Mouse (Mus musculus): Measurements from ENCODE around the gene Olfr1179.
A peak's percentile ranks its signal among the peaks of the same experiment; 100 is the strongest.
"Not testable (repeated sequence)": the region's sequence is repeated elsewhere in the genome, so short reads cannot be mapped to it uniquely, and the experiment has no call there.

Olfr1179 gene

GRCm38 (mm10) chr2:88406353-88406752 is at the start of gene Olfr1179:
Olfr1179 (minus strand) TSS chr2:88406453.
- ATAC-seq (ENCODE audit: low TSS enrichment) = no peak

GRCm38 (mm10) chr2:88454567-88454966 is 48.3 kb upstream of the Olfr1179 start, which contains the start of gene Olfr1183:
Olfr1183 (plus strand) TSS chr2:88454867.
- ATAC-seq (ENCODE audit: low TSS enrichment) = not testable (repeated sequence)

- ATAC-seq (ENCODE audit: low TSS enrichment) = no peak
These were observed 42.8 kb upstream of the Olfr1179 start, which contains the start of gene Gm13757 for GRCm38 (mm10) chr2:88449031-88449430. Gm13757 (minus strand) TSS chr2:88449131.

GRCm38 (mm10) chr2:88426071-88426470 is 19.8 kb upstream of the Olfr1179 start, which contains the start of gene Olfr1181:
Olfr1181 (minus strand) TSS chr2:88426171.
- no peak for ATAC-seq (ENCODE audit: low TSS enrichment)

- ATAC-seq (ENCODE audit: low TSS enrichment) = no peak
These were observed 12.8 kb upstream of the Olfr1179 start, which contains the start of gene Olfr1180 for GRCm38 (mm10) chr2:88419051-88419450. Olfr1180 (minus strand) TSS chr2:88419151.

GRCm38 (mm10) chr2:88386762-88387161 is 19.5 kb downstream of the Olfr1179 start, which contains the start of gene Olfr1178:
Olfr1178 (plus strand) TSS chr2:88387062.
- no peak for ATAC-seq (ENCODE audit: low TSS enrichment)

GRCm38 (mm10) chr2:88356304-88356703 is 49.9 kb downstream of the Olfr1179 start:
- ATAC-seq (ENCODE audit: low TSS enrichment) = peak; percentile 77
